Mouse (Mus musculus) cortical plate, adult 2 months (tissue): ENCODE measurements at regions not wholly inside any gene's neighbourhood (a gene's known extent, or its start where the extent isn't known, plus 50 kb on each side); places are given as distances from the start of the nearest gene placed in this dataset.

Experiments used
- CTCF ChIP-seq: fragments of 200-500 bp; IDR thresholded peaks from 2 replicates; pipeline ENCODE4 v1.5.1; 2011; ENCODE audit warnings: mild to moderate bottlenecking, control low read depth, low read length; ENCODE audit not compliant: insufficient read depth; ENCODE audit errors: extremely low read depth
- POLR2A ChIP-seq: fragments of 200-500 bp; IDR thresholded peaks from 2 replicates; pipeline ENCODE4 v1.6.1; 2011; ENCODE audit warnings: mild to moderate bottlenecking, low read length, control low read depth; ENCODE audit not compliant: insufficient read depth; ENCODE audit errors: extremely low read depth

DNA sequence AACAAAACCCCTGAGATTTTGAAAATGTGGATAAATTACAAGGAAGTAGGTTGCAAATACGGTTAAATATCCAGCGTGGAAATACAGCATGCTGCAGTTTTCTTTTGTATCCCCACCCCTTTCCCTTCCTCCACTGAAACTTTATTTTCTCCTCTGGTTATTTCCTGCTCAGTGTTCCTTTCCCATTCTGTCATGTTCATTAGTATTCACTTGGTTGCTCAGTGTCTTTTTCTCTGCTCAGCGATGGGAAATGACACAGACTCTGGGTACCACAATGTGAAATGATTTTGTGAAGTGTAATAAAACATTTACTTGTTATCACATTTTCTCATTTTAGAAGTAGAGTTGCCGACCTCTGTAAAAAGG, 169.6 kb upstream of the Col8a1 start:
- TF ChIP-seq CTCF (no peak), POLR2A (no peak)
